Mouse (Mus musculus) liver, postnatal 0 days (tissue): Measurements from ENCODE around the gene Ccnt1.

ENCODE experiments used
- CTCF ChIP-seq: sonication (generic); IDR thresholded peaks from 2 replicates; pipeline ENCODE4 v1.5.1; 2016; ENCODE audit warnings: antibody characterized with exemption, low read depth
- EP300 ChIP-seq: IDR thresholded peaks from 2 replicates; pipeline ENCODE4 v1.6.1; 2016; ENCODE audit warnings: antibody characterized with exemption, low read depth, mild to moderate bottlenecking

DNA sequence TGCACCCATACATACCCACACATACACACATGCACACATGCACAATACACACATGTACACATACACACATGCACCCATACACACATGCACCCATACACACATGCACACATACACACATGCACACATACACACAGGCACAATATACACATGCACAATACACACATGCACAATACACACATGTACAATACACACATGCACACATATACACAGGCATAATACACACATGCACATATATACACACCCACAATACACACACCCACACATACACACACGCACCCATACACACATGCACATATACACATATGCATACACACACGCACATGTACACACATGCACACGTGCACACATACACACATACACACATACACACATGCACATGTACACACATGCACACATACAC, 41.5 kb upstream of the Ccnt1 start:
- no peak for TF ChIP-seq CTCF
- no peak for TF ChIP-seq EP300
